Mouse (Mus musculus) lung, embryonic 15.5 days (tissue): ENCODE measurements around the gene Pdhb. TPM values are rescaled to one million over a fixed set of nuclear protein-coding genes. Genes with fewer than 3 reads are reported as not detected.
"Not testable (repeated sequence)": the region's sequence is repeated elsewhere in the genome, so short reads cannot be mapped to it uniquely, and the experiment has no call there.

Source experiments
- ATAC-seq: fragments of 200-750 bp; cut with Nextera tagmentation; 2 replicates; pipeline ENCODE4 v1.8.0; 2017; ENCODE audit warnings: moderate number of reproducible peaks, borderline replicate concordance; ENCODE audit not compliant: low FRiP score, low TSS enrichment; ENCODE audit errors: extremely low read depth
- H3K27ac ChIP-seq: fragments of 300-500 bp; sonication (generic); 2 replicates; pipeline ENCODE4 v1.5.1; 2015; ENCODE audit warnings: moderate library complexity, mild to moderate bottlenecking, inconsistent platforms
- H3K27me3 ChIP-seq: fragments of 300-500 bp; sonication (generic); 2 replicates; pipeline ENCODE4 v1.6.1; 2015; ENCODE audit warnings: inconsistent platforms
- H3K36me3 ChIP-seq: fragments of 300-500 bp; sonication (generic); 2 replicates; pipeline ENCODE4 v1.6.1; 2015; ENCODE audit warnings: inconsistent platforms
- H3K4me1 ChIP-seq: fragments of 300-500 bp; sonication (generic); 2 replicates; pipeline ENCODE4 v1.6.1; 2015; ENCODE audit warnings: inconsistent platforms
- H3K4me2 ChIP-seq: fragments of 300-500 bp; sonication (generic); 2 replicates; pipeline ENCODE4 v1.6.1; 2015; ENCODE audit warnings: inconsistent platforms, mild to moderate bottlenecking, moderate library complexity
- H3K4me3 ChIP-seq: fragments of 300-500 bp; sonication (generic); 2 replicates; pipeline ENCODE4 v1.5.1; 2015; ENCODE audit warnings: mild to moderate bottlenecking, inconsistent platforms
- H3K9ac ChIP-seq: fragments of 300-500 bp; sonication (generic); 2 replicates; pipeline ENCODE4 v1.6.1; 2015; ENCODE audit warnings: inconsistent platforms
- H3K9me3 ChIP-seq: fragments of 300-500 bp; sonication (generic); 2 replicates; pipeline ENCODE4 v1.6.1; 2016; ENCODE audit warnings: inconsistent platforms
- WGBS: fragments of 180-500 bp; shearing (Covaris S2); methylation state at CpG from one replicate; pipeline ENCODE4 v1.1.7; 2015; 5-methylcytosine and 5-hydroxymethylcytosine counted together
- polyA plus RNA-seq: library from polyadenylated mRNA; unstranded; fragments of >200 nt; fragmentation: Nextera tagmentation; extraction: Ambion mirVana; gene quantifications from 2 replicates; pipeline ENCODE4 v1.2.1, GENCODE M21; 2015

Gene Pdhb
- polyA plus RNA-seq, 1 experiment from 2014 or later: 183 TPM

- no peaks in the 10 kb centered on the region for H3K4me1 ChIP-seq
- ATAC-seq: no peak
- no peak overlapping the region for H3K4me3 ChIP-seq
- no peak overlapping the region for H3K9ac ChIP-seq
- H3K36me3 ChIP-seq: peaks cover 25% of the 10 kb centered on the region; the same call in 1 of the 2 replicates
- H3K4me2 ChIP-seq: no peak overlapping the region
- 87% methylated on average over 8 of the region's 8 CpGs for WGBS
- no peaks in the 10 kb centered on the region for H3K27me3 ChIP-seq
- H3K9me3 ChIP-seq: no peaks in the 10 kb centered on the region
- no peak overlapping the region for H3K27ac ChIP-seq
Observed at GRCm38 (mm10) chr14:8148842-8149241, 24.0 kb downstream of the Pdhb start.

DNA sequence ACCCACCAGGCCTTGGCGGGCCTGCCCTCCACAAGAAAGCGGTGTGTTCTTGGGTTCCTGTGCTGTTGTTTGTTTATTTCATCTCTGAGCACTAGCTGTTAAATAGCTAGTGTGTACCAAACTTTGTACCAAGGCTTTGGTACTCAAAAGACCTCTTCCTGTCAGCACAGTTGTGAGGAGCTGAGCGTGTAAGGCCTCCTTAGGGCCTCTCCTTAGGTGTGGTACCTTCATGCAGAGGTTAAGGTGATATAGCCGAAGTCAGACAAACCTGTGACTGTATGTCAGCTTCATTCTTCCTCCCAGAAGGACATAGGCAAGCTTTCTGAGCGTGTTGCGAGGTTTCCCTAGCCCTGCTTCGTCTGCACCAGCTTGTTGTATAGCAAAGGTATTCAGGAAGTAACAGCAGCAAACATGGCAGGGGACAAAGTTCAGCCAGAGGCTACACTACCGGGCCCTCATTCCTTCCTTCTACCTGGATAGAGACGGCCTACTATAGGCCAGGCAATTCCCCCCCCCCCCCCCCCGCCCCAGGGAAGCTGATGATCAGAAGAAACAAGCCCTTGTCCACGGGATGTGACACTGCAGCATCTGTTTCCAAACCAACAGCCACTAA lies 26.1 kb downstream of the Pdhb start:
- H3K36me3 ChIP-seq: peaks cover 32% of the 10 kb centered on the region
- H3K27me3 ChIP-seq: no peaks in the 10 kb centered on the region
- ATAC-seq: no peak
- H3K4me1 ChIP-seq: no peaks in the 10 kb centered on the region
- H3K27ac ChIP-seq: no peak overlapping the region
- 82% methylated on average over 11 of the region's 11 CpGs for WGBS
- H3K4me2 ChIP-seq: no peak overlapping the region
- no peaks in the 10 kb centered on the region for H3K9me3 ChIP-seq
- no peak overlapping the region for H3K9ac ChIP-seq
- H3K4me3 ChIP-seq: no peak overlapping the region

DNA sequence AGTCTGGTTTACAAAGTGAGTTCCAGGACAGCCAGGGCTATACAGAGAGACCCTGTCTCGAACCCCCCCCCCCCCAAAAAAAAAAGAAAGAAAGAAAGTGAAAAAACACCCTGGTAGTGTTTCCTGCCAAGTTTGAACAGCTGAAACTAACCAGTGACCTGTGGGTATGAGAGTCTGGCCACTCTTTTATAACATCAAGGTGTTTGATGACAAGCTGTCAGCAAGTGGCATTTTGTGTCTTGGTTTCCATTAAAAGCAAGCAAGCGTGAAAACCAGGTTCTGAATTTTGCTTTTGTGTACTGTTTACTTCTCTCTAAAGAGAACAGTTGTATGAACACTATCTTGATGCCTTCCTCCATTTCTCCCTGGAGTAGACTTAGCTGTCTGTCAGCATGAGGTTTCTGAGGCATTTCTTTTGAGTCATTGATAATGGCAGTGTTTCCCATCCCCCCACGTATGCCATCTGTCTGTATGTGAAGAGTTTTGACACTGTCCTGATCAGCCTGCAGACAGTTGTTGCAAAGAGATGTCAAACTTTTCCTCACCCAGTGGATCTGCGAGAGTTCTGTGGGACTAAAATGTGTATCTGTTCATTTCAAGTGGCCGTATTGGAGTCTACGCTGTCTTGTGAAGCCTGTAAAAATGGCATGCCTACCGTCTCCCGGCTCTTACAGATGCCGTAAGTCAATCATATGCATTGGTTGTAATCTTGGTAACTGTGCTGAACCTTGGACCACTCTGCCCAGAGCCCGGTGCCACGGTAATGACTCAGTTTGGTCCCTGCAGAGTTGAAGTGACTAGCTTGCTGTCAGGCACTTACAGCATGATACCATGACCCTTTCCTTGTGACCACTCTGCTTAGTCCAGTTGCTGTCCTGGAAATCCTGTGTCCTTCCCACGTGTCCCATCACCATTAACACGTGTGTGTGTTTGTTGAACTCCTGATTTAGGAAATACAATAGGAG lies 26.9 kb downstream of the Pdhb start:
- WGBS: 84% methylated on average over 13 of the region's 13 CpGs
- Histone ChIP-seq H3K27ac (no peak overlapping the region), H3K4me1 (no peaks in the 10 kb centered on the region)

DNA sequence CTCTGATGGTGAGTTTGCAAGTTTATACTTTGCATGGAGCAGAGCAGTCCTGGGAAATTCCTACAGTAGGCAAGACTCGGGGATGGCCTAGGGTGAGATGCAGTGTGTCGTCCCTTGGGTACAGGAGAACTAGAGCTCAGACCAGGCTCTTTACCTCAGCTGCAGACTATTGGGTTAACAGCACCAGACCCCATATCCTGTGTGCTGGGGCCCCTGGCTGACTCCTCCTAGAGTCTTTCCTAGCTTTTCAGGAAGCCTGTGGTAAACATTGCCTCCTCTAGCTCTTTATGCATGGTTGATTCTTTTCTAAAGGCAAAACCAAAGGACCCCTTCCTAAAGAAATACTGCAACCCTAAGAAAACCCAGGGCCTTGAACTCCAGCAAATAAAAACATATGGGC lies 31.7 kb downstream of the Pdhb start:
- Histone ChIP-seq H3K36me3 (peaks cover 42% of the 10 kb centered on the region), H3K9me3 (no peaks in the 10 kb centered on the region), H3K4me1 (no peaks in the 10 kb centered on the region), H3K4me2 (no peak overlapping the region), H3K27me3 (no peaks in the 10 kb centered on the region), H3K27ac (no peak overlapping the region), H3K4me3 (no peak overlapping the region), H3K9ac (no peak overlapping the region)
- ATAC-seq: no peak
- 75% methylated on average over 2 of the region's 2 CpGs for WGBS

More for the DNA sequence above, 26.9 kb downstream of the Pdhb start:
- no peak for ATAC-seq
- Histone ChIP-seq H3K9ac (no peak overlapping the region), H3K4me2 (no peak overlapping the region), H3K4me3 (no peak overlapping the region), H3K27me3 (no peaks in the 10 kb centered on the region), H3K9me3 (no peaks in the 10 kb centered on the region), H3K36me3 (peaks cover 31% of the 10 kb centered on the region)

DNA sequence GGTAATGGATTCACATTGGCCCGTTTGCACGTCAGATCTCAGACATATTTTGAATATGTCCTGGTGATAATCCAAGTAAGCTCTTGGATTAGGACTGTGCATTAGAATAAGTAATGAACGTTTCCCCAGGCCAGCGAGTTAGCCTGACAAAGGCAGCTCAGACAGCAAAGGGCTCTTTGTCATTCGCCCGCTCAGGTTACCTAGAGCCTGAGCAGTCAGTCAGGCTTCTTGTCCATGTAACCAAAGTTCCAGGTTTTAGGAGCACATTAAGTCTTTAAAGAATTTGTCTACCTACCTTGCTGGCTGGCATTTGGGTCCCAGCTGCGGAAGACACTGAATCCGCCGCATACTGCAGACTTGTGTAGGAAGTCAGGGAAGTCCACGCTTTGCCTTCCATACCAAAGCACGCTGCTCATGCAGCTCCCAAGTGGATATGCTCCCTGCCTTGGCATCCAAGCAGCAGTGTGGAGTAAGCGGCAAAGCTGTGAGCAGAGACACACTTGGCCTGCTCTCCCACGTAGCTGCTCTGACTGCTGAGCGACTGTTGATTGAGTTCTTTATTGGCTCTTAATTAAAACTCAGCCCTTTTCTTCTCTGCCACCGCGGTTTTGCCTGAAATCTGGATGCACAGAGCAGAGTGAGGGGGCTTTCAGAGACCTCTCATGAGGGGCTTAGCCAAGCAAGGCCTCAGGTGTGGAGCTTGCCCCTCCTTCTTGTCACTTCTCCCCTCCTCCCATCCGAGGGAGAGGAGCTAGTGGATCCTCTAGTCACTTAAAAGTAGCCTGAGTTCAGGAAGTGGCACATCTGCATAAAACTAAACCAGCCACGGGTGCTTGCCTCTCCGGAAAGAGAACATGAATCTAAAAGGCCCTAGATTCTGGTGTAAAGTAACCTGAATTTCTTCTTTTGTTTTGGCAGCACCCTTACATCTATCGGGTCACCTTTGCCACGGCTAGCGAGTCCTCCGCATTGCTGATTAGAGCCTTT lies 32.8 kb downstream of the Pdhb start:
- H3K9me3 ChIP-seq: no peaks in the 10 kb centered on the region
- H3K4me1 ChIP-seq: no peaks in the 10 kb centered on the region
- WGBS: 81% methylated on average over 23 of the region's 23 CpGs
- no peaks in the 10 kb centered on the region for H3K27me3 ChIP-seq
- H3K36me3 ChIP-seq: peaks cover 42% of the 10 kb centered on the region
- no peak for ATAC-seq
- no peak overlapping the region for H3K4me2 ChIP-seq
- H3K4me3 ChIP-seq: no peak overlapping the region
- H3K27ac ChIP-seq: no peak overlapping the region
- H3K9ac ChIP-seq: no peak overlapping the region

DNA sequence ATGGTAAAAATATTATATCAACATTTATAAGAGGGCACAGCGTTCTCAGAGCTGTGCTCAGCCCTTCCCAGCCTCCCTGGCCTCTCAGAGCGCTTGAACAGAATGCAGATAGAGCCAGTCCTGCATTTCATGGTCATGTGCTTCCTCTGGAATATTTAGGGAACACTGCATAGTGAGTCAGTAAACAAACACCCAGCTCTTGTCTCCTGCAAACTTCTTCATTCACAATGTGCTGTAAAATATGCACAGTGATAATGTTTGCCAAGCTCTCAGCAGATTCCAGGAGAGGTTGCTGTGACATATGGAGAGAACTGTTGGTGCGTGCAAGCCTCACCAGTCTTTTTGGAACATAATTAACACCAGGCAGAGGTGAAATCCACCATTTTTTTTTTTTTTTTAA lies 37.7 kb downstream of the Pdhb start:
- H3K4me3 ChIP-seq: no peak overlapping the region
- peaks cover 16% of the 10 kb centered on the region for H3K36me3 ChIP-seq
- no peaks in the 10 kb centered on the region for H3K9me3 ChIP-seq
- H3K9ac ChIP-seq: no peak overlapping the region
- H3K27ac ChIP-seq: peak overlapping the region; percentile 35; the same call in 1 of the 2 replicates
- H3K4me2 ChIP-seq: no peak overlapping the region
- peak; percentile 74; the same call in 1 of the 2 replicates for ATAC-seq
- 44% methylated on average over 3 of the region's 3 CpGs for WGBS
- 0 out of 2 replicates have a peak, but pooled peaks cover 6% of the 10 kb centered on the region for H3K4me1 ChIP-seq
- no peaks in the 10 kb centered on the region for H3K27me3 ChIP-seq

DNA sequence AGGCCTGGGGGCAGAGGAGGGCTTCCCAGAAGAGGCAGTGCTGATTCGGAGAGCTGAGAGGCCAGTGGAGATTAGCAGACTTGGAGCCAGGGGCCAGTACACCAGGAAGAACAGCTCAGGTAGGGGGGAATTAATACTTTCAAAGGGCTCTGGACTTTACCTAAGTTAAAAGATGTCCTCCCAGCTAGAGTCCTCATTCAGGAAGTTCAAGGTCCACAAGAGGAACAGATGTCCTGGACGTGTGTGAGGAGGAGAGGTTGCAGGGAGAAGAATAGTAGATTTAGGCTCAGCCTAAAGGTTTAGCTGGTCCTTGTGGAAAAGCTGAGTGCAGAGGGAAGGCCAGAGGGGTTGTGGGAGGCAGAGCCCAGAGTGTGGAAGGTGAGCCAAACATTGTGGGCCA lies 38.6 kb downstream of the Pdhb start:
- no peak for ATAC-seq
- Histone ChIP-seq H3K36me3 (peaks cover 8% of the 10 kb centered on the region), H3K9ac (no peak overlapping the region), H3K4me2 (no peak overlapping the region), H3K4me3 (no peak overlapping the region), H3K27me3 (no peaks in the 10 kb centered on the region), H3K9me3 (no peaks in the 10 kb centered on the region), H3K27ac (peak overlapping the region; percentile 35), H3K4me1 (0 out of 2 replicates have a peak, but pooled peaks cover 6% of the 10 kb centered on the region)
- 63% methylated on average over 2 of the region's 2 CpGs for WGBS

DNA sequence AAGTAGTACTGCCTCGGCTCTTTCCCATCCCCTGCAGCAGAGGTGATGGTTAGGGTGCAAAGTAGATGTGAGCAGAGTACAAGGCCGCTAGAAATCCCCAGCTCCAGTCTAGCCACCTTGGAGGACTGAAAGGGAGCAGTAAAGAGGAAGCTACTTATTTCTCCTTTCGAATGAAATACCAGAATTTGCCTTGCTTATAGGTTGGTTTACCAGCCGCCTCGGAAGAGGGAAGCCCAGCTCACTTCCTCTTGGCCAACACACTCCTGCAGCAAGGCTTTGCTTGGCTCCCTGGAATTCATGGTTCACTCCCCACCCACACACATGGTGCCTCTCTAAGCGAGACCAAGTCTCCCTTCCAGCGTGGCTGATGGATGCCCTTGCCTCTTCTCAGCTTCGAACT lies 40.0 kb downstream of the Pdhb start:
- Histone ChIP-seq H3K4me2 (no peak overlapping the region), H3K4me3 (no peak overlapping the region), H3K27ac (no peak overlapping the region), H3K36me3 (0 out of 2 replicates have a peak, but pooled peaks cover 3% of the 10 kb centered on the region), H3K27me3 (no peaks in the 10 kb centered on the region), H3K4me1 (0 out of 2 replicates have a peak, but pooled peaks cover 6% of the 10 kb centered on the region), H3K9ac (no peak overlapping the region), H3K9me3 (no peaks in the 10 kb centered on the region)
- ATAC-seq: no peak
- WGBS: 78% methylated on average over 8 of the region's 8 CpGs

GRCm38 (mm10) chr14:8127971-8128370 lies 44.9 kb downstream of the Pdhb start:
- no peaks in the 10 kb centered on the region for H3K4me1 ChIP-seq
- no peak overlapping the region for H3K27ac ChIP-seq
- no peaks in the 10 kb centered on the region for H3K27me3 ChIP-seq
- H3K36me3 ChIP-seq: peaks cover 4% of the 10 kb centered on the region; the same call in 1 of the 2 replicates
- 50% methylated on average over 5 of the region's 5 CpGs for WGBS
- no peak overlapping the region for H3K4me2 ChIP-seq
- no peak for ATAC-seq
- H3K9me3 ChIP-seq: no peaks in the 10 kb centered on the region
- no peak overlapping the region for H3K4me3 ChIP-seq
- H3K9ac ChIP-seq: no peak overlapping the region

DNA sequence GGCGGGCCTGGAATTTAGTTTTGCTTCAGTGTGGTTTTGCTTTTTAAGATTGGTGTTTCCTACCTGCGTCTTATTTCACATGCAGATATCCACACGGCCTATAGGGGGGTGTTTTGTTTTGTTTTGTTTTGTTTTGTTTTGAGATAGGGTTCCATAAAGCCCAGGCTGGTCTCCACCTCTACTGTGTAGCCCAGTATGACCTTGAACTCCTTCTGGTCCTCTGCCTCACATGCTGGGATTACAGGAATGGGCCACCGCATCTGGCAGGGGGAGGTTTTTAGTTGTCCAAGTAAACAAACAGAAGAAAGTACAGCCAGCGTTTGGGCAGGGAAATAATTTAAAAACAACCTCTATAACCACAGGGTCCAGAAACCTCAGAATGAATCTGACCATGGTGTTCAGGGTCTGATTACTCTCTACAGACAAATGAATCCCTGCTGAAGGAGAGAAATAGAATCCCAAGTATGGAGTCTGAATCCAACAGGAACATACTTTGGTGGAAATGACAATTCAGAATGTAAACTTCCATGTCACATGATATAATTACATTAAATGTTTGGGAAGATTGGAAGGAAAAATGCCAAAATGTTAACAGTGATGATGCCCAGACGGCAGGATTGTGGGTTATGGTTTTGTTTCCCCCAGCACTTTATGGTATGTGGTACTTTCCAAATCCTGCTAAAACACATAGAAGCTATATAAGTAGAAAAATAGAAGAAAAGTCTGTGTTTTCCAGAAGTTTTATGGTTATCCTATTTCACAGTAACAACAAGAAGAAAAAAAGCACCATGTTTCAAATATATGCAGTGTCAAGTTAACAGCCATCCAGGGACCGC lies 48.6 kb downstream of the Pdhb start:
- H3K9me3 ChIP-seq: no peaks in the 10 kb centered on the region
- no peaks in the 10 kb centered on the region for H3K27me3 ChIP-seq
- H3K36me3 ChIP-seq: peaks cover 5% of the 10 kb centered on the region; the same call in 1 of the 2 replicates
- ATAC-seq: no peak
- no peaks in the 10 kb centered on the region for H3K4me1 ChIP-seq
- H3K9ac ChIP-seq: no peak overlapping the region
- H3K4me2 ChIP-seq: no peak overlapping the region
- H3K27ac ChIP-seq: no peak overlapping the region
- 67% methylated on average over 7 of the region's 7 CpGs for WGBS
- no peak overlapping the region for H3K4me3 ChIP-seq

- H3K4me1 ChIP-seq, H3K9ac ChIP-seq, H3K9me3 ChIP-seq, H3K27me3 ChIP-seq, ATAC-seq, H3K27ac ChIP-seq, H3K36me3 ChIP-seq, H3K4me3 ChIP-seq, H3K4me2 ChIP-seq: not testable (repeated sequence)
- 87% methylated on average over 10 of the region's 10 CpGs for WGBS
Observed at GRCm38 (mm10) chr14:8123611-8124010, 49.2 kb downstream of the Pdhb start.
